Mouse (Mus musculus): ENCODE results near the gene Wwp2. TPM values are rescaled to one million over a fixed set of nuclear protein-coding genes. Genes with fewer than 3 reads are reported as not detected.

The Wwp2 gene
- 39.0 and 42.7 TPM in 2 replicates for polyA plus RNA-seq (2015; fragmentation: Nextera tagmentation; extraction: Ambion mirVana)

DNA sequence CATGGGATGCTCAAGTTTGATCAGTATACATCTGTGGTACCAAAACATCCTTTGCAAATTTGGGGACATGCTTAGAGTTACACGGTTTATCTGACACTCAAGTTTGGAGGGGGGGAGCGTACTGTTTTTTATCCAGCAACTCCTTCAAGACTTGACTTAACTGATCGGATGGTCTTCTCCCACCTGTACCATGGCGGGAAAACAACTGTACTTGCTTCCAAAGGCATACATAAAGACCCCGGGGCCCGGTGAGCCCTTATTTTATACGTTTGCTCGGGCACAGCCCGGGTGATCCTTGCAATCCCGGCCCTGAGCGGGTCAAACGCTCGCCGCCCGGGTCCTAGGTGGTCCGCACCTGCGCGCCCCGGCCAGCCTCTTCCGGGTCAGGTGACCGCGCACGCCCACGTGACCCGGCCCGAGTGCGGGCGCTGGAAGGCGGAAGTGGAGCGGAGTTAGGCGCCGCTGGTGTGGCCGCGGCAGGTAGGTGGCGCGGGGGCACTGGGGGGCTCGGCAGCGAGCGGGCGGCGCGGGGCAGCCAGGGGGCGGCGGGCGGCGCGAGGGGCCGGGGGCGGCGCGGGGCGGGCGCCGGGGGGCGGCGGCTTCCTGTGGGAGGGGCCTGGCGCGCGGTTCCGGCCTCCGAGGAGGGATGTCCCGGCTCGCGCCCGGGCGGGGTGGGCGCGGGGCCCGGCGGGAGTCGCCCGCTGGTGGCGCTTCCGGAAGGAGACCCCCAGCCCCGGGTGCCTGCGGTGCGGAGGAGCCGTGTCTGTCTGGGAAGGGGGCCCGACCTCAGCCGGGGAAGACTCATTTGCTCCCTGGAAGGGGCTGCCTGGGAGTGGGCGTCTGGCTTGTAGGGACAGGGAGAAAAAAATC lies at the start of gene Wwp2:
TSS of gene Wwp2 (plus strand) at position 404 of the 870 bp plus-strand sequence.
- Histone ChIP-seq H3K27ac (ENCODE audit: low read length) (peak within 1 kb of the TSS; percentile 87), H3K9ac (ENCODE audit: low read depth, low read length) (peak within 1 kb of the TSS; percentile 93), H3K4me3 (ENCODE audit: low read depth, low read length) (peak within 1 kb of the TSS; percentile 95), H3K4me1 (ENCODE audit: control insufficient read depth, insufficient read depth, low read length) (peaks cover 17% of the 10 kb centered on the region), H3K4me2 (ENCODE audit: low read length) (peak within 1 kb of the TSS; percentile 77), H3K9me3 (replicated peaks; ENCODE audit: control insufficient read depth, low read length, poor library complexity, severe bottlenecking) (no peaks in the 10 kb centered on the region), H3K27me3 (ENCODE audit: control insufficient read depth, insufficient read depth, low read depth, low read length) (no peaks in the 10 kb centered on the region), H3K36me3 (ENCODE audit: control insufficient read depth, insufficient read depth, low read length) (no peaks in the 10 kb centered on the region)
- under 1% methylated on average over 54 of the region's 81 CpGs for WGBS
- ATAC-seq = peak; percentile 91

DNA sequence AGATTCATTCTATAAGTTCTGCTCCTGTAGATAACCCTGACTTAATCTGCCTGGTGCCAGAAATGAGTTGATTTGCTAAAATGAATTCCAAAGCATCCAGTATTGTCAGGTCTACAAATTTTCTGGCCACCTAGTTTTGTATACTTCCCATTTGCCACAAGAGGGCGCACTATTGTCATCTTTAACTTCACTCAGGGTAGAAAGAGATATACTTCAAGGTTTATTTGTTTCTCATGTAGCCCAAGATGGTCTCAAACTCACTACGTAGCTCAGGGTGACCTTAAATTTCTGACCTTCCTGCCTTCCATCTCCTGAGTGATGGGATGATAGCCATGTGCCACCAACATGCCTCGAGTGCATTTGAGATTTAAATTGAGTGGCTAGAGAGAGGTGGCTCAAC lies 49.5 kb upstream of the Wwp2 start:
- Histone ChIP-seq H3K4me3 (ENCODE audit: low read depth, low read length) (no peak overlapping the region), H3K9ac (ENCODE audit: low read depth, low read length) (no peak overlapping the region), H3K9me3 (replicated peaks; ENCODE audit: control insufficient read depth, low read length, poor library complexity, severe bottlenecking) (no peaks in the 10 kb centered on the region), H3K4me1 (ENCODE audit: control insufficient read depth, insufficient read depth, low read length) (no peaks in the 10 kb centered on the region), H3K27ac (ENCODE audit: low read length) (no peak overlapping the region), H3K36me3 (ENCODE audit: control insufficient read depth, insufficient read depth, low read length) (no peaks in the 10 kb centered on the region), H3K27me3 (ENCODE audit: control insufficient read depth, insufficient read depth, low read depth, low read length) (no peaks in the 10 kb centered on the region), H3K4me2 (ENCODE audit: low read length) (no peak overlapping the region)
- whole genome bisulfite sequencing = 32% methylated on average over 3 of the region's 3 CpGs
- ATAC-seq = no peak

DNA sequence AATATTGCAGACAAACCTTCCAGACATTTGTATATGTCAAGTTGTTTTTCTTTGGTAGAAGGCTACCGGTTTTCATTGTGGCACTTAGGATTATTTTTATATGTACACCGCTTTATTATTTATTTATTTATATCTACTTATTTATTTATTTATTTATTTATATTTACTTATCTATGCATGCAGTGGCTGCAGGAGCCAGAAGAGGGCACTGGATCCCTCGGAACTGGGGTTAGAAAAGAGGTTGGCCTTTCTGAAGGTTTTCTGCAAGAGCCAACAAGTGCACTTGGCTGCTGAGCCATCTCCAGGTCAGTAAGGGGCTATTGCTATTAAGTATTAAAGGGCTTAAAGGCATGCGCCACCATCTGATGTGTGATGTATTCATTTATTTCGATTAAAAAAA lies 48.3 kb upstream of the Wwp2 start:
- Histone ChIP-seq H3K4me2 (ENCODE audit: low read length) (no peak overlapping the region), H3K9me3 (replicated peaks; ENCODE audit: control insufficient read depth, low read length, poor library complexity, severe bottlenecking) (no peaks in the 10 kb centered on the region), H3K9ac (ENCODE audit: low read depth, low read length) (no peak overlapping the region), H3K27ac (ENCODE audit: low read length) (no peak overlapping the region), H3K27me3 (ENCODE audit: control insufficient read depth, insufficient read depth, low read depth, low read length) (no peaks in the 10 kb centered on the region), H3K36me3 (ENCODE audit: control insufficient read depth, insufficient read depth, low read length) (no peaks in the 10 kb centered on the region), H3K4me3 (ENCODE audit: low read depth, low read length) (no peak overlapping the region), H3K4me1 (ENCODE audit: control insufficient read depth, insufficient read depth, low read length) (no peaks in the 10 kb centered on the region)
- no peak for ATAC-seq
- WGBS = 70% methylated on average over 5 of the region's 5 CpGs

DNA sequence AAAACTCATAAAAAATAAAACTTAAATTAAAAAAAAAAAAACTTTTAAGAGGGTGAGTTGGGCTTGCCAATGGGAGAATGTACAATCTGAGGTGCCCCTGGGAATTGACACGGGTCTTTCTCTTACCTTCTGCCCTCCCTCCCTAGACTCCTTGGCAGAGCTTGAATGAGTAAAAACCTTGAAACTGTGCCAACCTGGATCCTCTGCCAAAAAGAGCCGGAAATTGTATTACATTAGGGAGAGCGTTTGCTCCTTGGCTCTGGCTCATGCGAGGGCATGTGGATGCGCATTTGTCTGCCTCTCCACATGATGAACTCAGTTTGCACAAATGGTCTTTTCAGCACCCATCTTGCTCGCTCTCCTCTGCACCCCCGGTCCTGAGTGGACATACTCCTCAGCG lies 46.6 kb upstream of the Wwp2 start:
- no peak for ATAC-seq
- 65% methylated on average over 8 of the region's 8 CpGs for WGBS
- H3K27ac ChIP-seq (ENCODE audit: low read length) = no peak overlapping the region
- no peak overlapping the region for H3K9ac ChIP-seq (ENCODE audit: low read depth, low read length)
- H3K36me3 ChIP-seq (ENCODE audit: control insufficient read depth, insufficient read depth, low read length) = no peaks in the 10 kb centered on the region
- no peaks in the 10 kb centered on the region for H3K27me3 ChIP-seq (ENCODE audit: control insufficient read depth, insufficient read depth, low read depth, low read length)
- H3K4me1 ChIP-seq (ENCODE audit: control insufficient read depth, insufficient read depth, low read length) = no peaks in the 10 kb centered on the region
- H3K9me3 ChIP-seq (replicated peaks; ENCODE audit: control insufficient read depth, low read length, poor library complexity, severe bottlenecking) = no peaks in the 10 kb centered on the region
- no peak overlapping the region for H3K4me3 ChIP-seq (ENCODE audit: low read depth, low read length)
- no peak overlapping the region for H3K4me2 ChIP-seq (ENCODE audit: low read length)

DNA sequence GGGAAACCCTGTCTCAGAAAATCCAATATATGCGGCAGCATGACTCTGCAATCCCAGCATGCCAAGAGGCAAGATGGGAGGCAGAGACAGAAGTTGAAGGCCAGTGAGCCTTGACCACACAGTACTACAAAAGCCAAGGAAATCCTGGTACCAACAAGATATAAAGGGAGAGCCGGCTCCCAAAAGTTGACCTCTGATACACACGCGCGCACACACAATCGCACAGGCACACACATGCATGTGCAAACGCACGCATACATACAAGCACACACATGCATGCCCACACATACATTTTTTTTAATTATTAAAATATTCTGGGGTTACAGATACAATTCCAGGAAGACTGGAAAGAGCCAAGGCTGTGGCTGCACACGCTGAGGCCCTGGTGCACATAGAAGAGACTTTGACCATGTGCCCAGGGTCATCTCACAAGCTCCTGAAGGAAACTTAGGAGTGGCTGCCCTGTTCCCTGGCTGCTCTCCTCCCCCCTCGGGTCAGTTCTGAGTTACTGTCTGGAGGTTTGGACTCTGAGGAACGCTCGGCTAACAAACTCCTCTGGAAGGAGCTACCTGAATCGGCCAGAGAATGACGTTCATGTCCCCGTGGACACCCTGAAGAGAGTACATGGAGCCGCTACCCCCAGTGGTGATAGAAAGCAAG lies 45.6 kb upstream of the Wwp2 start:
- Histone ChIP-seq H3K4me1 (ENCODE audit: control insufficient read depth, insufficient read depth, low read length) (no peaks in the 10 kb centered on the region), H3K36me3 (ENCODE audit: control insufficient read depth, insufficient read depth, low read length) (no peaks in the 10 kb centered on the region), H3K9me3 (replicated peaks; ENCODE audit: control insufficient read depth, low read length, poor library complexity, severe bottlenecking) (no peaks in the 10 kb centered on the region), H3K27me3 (ENCODE audit: control insufficient read depth, insufficient read depth, low read depth, low read length) (no peaks in the 10 kb centered on the region), H3K27ac (ENCODE audit: low read length) (no peak overlapping the region), H3K9ac (ENCODE audit: low read depth, low read length) (no peak overlapping the region), H3K4me3 (ENCODE audit: low read depth, low read length) (no peak overlapping the region), H3K4me2 (ENCODE audit: low read length) (no peak overlapping the region)
- ATAC-seq = no peak
- WGBS = 93% methylated on average over 16 of the region's 16 CpGs

DNA sequence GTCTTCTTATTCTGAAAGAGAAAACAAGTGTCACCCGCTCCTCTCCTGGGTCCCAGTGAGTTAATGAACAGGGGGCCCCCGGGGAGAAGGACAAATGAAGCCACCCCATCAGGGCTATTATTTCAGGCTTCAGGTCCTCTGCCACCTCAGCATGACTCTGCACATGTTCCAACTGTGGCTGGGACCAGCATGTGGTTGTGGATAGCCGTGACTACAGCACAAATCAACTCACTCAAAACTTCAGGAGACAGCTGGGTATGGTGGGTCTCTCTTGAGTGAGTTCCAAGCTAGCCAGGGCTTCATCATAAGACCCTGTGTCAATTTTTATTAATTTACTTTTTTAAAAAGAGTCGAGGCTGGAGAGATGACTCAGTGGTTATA lies 45.0 kb upstream of the Wwp2 start:
- no peaks in the 10 kb centered on the region for H3K27me3 ChIP-seq (ENCODE audit: control insufficient read depth, insufficient read depth, low read depth, low read length)
- no peak overlapping the region for H3K4me2 ChIP-seq (ENCODE audit: low read length)
- no peak overlapping the region for H3K9ac ChIP-seq (ENCODE audit: low read depth, low read length)
- 69% methylated on average over 4 of the region's 4 CpGs for WGBS
- H3K36me3 ChIP-seq (ENCODE audit: control insufficient read depth, insufficient read depth, low read length) = no peaks in the 10 kb centered on the region
- no peak for ATAC-seq
- H3K9me3 ChIP-seq (replicated peaks; ENCODE audit: control insufficient read depth, low read length, poor library complexity, severe bottlenecking) = no peaks in the 10 kb centered on the region
- H3K4me1 ChIP-seq (ENCODE audit: control insufficient read depth, insufficient read depth, low read length) = no peaks in the 10 kb centered on the region
- H3K27ac ChIP-seq (ENCODE audit: low read length) = no peak overlapping the region
- no peak overlapping the region for H3K4me3 ChIP-seq (ENCODE audit: low read depth, low read length)

DNA sequence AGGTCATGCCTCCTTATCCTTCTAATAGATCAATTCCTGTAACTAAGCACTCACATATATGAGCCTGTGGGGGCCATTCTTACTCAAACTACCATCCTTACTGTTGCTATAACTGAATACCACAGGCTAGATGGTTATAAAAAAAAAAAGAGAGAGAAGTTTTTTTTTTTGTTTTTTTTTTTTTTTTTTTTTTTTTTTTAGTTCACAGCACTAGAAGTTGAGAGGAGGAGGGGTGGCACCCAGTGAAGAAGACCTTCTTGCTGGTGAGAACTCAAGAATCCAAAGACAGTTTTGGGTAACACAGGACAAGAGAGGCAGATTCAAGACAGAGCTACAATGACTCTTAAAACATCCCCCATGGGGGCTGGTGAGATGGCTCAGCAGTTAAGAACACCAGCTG lies 40.8 kb upstream of the Wwp2 start:
- Histone ChIP-seq H3K9ac (ENCODE audit: low read depth, low read length) (no peak overlapping the region), H3K4me3 (ENCODE audit: low read depth, low read length) (no peak overlapping the region), H3K4me2 (ENCODE audit: low read length) (no peak overlapping the region), H3K36me3 (ENCODE audit: control insufficient read depth, insufficient read depth, low read length) (no peaks in the 10 kb centered on the region), H3K27ac (ENCODE audit: low read length) (no peak overlapping the region), H3K9me3 (replicated peaks; ENCODE audit: control insufficient read depth, low read length, poor library complexity, severe bottlenecking) (no peaks in the 10 kb centered on the region), H3K27me3 (ENCODE audit: control insufficient read depth, insufficient read depth, low read depth, low read length) (no peaks in the 10 kb centered on the region), H3K4me1 (ENCODE audit: control insufficient read depth, insufficient read depth, low read length) (no peaks in the 10 kb centered on the region)
- no peak for ATAC-seq

DNA sequence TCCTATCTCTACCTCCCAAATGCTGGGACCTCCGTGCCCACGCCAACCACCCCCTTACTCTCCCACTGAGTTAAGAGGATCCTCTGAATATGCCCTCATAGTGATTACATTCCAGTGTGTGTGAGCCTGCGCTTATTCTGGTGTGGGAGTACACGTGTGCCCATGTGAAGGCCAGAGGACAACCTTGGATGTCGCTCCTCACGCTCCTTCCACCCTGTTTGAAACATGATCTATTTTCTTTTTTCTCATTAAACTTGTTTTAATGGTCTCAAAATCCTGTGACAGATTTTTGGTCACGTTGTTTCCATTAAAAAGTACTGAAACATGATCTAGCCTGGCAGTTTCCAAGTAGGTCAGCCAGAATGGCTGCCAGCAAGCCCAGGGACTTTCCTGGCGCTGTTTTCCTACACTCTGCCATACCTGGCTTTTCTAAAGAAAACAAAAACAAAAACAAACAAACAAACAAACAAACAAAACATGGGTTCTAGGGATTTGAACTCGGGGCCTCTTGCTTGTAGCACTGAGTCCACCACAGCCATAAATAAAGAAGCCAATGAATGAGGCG lies 40.0 kb upstream of the Wwp2 start:
- no peak overlapping the region for H3K4me2 ChIP-seq (ENCODE audit: low read length)
- ATAC-seq = no peak
- WGBS = 92% methylated on average over 10 of the region's 10 CpGs
- H3K27ac ChIP-seq (ENCODE audit: low read length) = no peak overlapping the region
- no peaks in the 10 kb centered on the region for H3K9me3 ChIP-seq (replicated peaks; ENCODE audit: control insufficient read depth, low read length, poor library complexity, severe bottlenecking)
- no peaks in the 10 kb centered on the region for H3K4me1 ChIP-seq (ENCODE audit: control insufficient read depth, insufficient read depth, low read length)
- no peaks in the 10 kb centered on the region for H3K36me3 ChIP-seq (ENCODE audit: control insufficient read depth, insufficient read depth, low read length)
- H3K27me3 ChIP-seq (ENCODE audit: control insufficient read depth, insufficient read depth, low read depth, low read length) = no peaks in the 10 kb centered on the region
- H3K9ac ChIP-seq (ENCODE audit: low read depth, low read length) = no peak overlapping the region
- no peak overlapping the region for H3K4me3 ChIP-seq (ENCODE audit: low read depth, low read length)

DNA sequence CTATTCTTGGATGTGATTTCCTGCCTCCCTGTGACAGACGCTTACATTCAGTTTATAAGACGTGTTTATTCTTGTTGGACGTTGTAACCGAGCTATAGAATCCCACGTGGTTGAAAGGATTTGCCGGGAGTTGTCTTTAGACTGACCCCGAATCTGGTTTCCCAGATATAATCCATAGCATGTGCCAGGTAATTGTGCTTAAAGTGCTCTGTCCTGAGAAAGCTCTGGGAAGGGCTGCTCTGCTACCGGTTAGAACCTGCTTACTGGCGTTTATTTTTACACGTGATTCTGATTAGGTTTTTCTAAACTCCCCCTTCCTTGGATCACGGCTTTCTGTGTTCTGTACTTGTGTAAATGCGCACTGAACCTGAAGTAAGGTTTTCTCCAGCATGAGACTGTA lies 38.5 kb upstream of the Wwp2 start:
- Histone ChIP-seq H3K4me2 (ENCODE audit: low read length) (no peak overlapping the region), H3K9ac (ENCODE audit: low read depth, low read length) (no peak overlapping the region), H3K4me3 (ENCODE audit: low read depth, low read length) (no peak overlapping the region), H3K4me1 (ENCODE audit: control insufficient read depth, insufficient read depth, low read length) (peaks cover 5% of the 10 kb centered on the region), H3K9me3 (replicated peaks; ENCODE audit: control insufficient read depth, low read length, poor library complexity, severe bottlenecking) (no peaks in the 10 kb centered on the region), H3K27me3 (ENCODE audit: control insufficient read depth, insufficient read depth, low read depth, low read length) (no peaks in the 10 kb centered on the region), H3K36me3 (ENCODE audit: control insufficient read depth, insufficient read depth, low read length) (no peaks in the 10 kb centered on the region), H3K27ac (ENCODE audit: low read length) (no peak overlapping the region)
- no peak for ATAC-seq
- WGBS = 59% methylated on average over 12 of the region's 12 CpGs

Measured in midbrain, embryonic 16.5 days (tissue).